Mouse (Mus musculus) forebrain, embryonic 15.5 days (tissue): ENCODE data around the gene Fam19a3. TPM values are rescaled to one million over a fixed set of nuclear protein-coding genes. Genes with fewer than 3 reads are reported as not detected.

Experiments used
- ATAC-seq: fragments of 200-750 bp; cut with Nextera tagmentation; replicated peaks from 2 replicates; pipeline ENCODE4 v1.8.0; 2017; ENCODE audit warnings: mild to moderate bottlenecking, moderate TSS enrichment, moderate library complexity
- H3K27ac ChIP-seq: fragments of 300-500 bp; sonication (generic); replicated peaks from 2 replicates; pipeline ENCODE4 v1.5.1; 2015; ENCODE audit warnings: mild to moderate bottlenecking, inconsistent platforms
- H3K27me3 ChIP-seq: fragments of 300-500 bp; sonication (generic); 2 replicates; pipeline ENCODE4 v1.6.1; 2015; ENCODE audit warnings: inconsistent platforms
- H3K36me3 ChIP-seq: fragments of 300-500 bp; sonication (generic); 2 replicates; pipeline ENCODE4 v1.6.1; 2015; ENCODE audit warnings: mild to moderate bottlenecking, inconsistent platforms
- H3K4me1 ChIP-seq: fragments of 300-500 bp; sonication (generic); 2 replicates; pipeline ENCODE4 v1.6.1; 2015; ENCODE audit warnings: inconsistent platforms
- H3K4me2 ChIP-seq: fragments of 300-500 bp; sonication (generic); replicated peaks from 2 replicates; pipeline ENCODE4 v1.6.1; 2015; ENCODE audit warnings: mild to moderate bottlenecking, inconsistent platforms
- H3K4me3 ChIP-seq: fragments of 300-500 bp; sonication (generic); 2 replicates; pipeline ENCODE4 v1.5.1; 2015; ENCODE audit warnings: mild to moderate bottlenecking, inconsistent platforms
- H3K9ac ChIP-seq: fragments of 300-500 bp; sonication (generic); replicated peaks from 2 replicates; pipeline ENCODE4 v1.6.1; 2015; ENCODE audit warnings: mild to moderate bottlenecking, inconsistent platforms
- H3K9me3 ChIP-seq: fragments of 300-500 bp; sonication (generic); 2 replicates; pipeline ENCODE4 v1.6.1; 2016; ENCODE audit warnings: inconsistent platforms
- WGBS: fragments of 180-500 bp; shearing (Covaris S2); methylation state at CpG from one replicate; pipeline ENCODE4 v1.1.7; 2015; ENCODE audit warnings: mixed read lengths; 5-methylcytosine and 5-hydroxymethylcytosine counted together
- polyA plus RNA-seq: library from polyadenylated mRNA; unstranded; fragments of >200 nt; fragmentation: Nextera tagmentation; extraction: Ambion mirVana; gene quantifications from 2 replicates; pipeline ENCODE4 v1.2.1, GENCODE M21; 2015

The Fam19a3 gene
- polyA plus RNA-seq, 1 experiment from 2014 or later, result 0.06 TPM

DNA sequence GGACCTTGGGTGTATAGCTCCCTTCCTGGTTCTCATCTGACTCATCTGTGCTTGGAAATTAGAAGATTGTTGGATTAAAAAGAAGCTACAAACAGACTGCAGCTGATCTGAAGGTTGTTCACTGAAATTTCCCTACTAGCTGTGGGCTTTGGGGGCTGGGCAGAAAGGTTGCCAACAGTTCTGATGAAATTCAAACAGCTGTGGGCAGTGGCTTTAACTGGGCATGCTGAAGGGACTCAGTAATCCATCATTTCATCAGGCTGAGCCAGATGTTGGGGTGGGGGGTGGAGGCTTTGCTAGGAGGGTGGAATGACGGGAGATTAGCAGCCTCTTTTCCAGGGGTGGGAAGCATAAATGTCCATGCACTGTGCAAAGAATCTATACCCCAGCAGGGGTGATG lies 38.5 kb downstream of the Fam19a3 start:
- ATAC-seq, result no peak
- Histone ChIP-seq H3K4me3 (no peak overlapping the region), H3K4me2 (no peak overlapping the region), H3K9me3 (no peaks in the 10 kb centered on the region), H3K4me1 (no peaks in the 10 kb centered on the region), H3K9ac (no peak overlapping the region), H3K27ac (no peak overlapping the region), H3K36me3 (no peaks in the 10 kb centered on the region), H3K27me3 (no peaks in the 10 kb centered on the region)
- WGBS, result 35% methylated on average over 1 of the region's 1 CpGs

DNA sequence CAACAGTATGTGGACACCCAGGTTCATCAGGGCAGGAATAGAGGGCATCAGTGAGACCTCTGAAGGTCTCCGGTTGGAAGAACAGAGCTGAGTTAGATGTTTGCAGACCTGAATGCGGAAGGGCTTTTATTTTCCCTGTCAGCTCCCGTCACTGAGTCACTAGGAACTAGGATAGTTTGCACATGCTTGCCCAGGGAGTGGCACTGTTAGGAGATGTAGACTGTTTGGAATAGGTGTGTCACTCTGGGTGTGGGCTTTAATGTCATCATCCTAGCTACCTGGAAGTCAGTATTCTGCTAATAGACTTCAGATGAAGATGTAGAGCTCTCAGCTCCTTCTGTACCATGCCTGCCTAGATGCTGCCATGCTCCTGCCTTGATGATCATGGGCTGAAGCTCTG lies 39.7 kb downstream of the Fam19a3 start:
- Histone ChIP-seq H3K36me3 (no peaks in the 10 kb centered on the region), H3K4me3 (no peak overlapping the region), H3K9me3 (no peaks in the 10 kb centered on the region), H3K9ac (no peak overlapping the region), H3K4me1 (no peaks in the 10 kb centered on the region), H3K4me2 (no peak overlapping the region), H3K27ac (no peak overlapping the region), H3K27me3 (no peaks in the 10 kb centered on the region)
- no peak for ATAC-seq
- 90% methylated on average over 3 of the region's 3 CpGs for WGBS

DNA sequence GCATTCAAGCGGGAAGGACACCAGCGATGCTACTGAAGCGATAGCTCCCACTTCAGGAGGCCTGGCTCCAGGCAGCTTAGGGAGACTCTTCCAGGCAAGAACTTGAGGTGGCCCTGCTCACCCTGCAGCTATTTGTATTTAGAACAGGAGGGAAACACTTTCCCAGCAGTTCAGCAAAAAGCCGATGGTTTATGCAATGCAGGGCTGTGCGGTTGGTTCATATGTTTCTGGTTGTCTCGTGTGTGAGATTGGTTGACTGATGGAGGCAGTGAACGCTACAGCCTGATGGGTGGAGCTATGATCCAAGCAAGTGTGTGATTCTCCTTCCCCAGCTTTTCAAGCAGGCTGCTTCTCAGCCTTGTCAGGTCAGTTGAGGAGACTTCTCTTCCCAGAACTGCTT lies 47.0 kb downstream of the Fam19a3 start:
- no peaks in the 10 kb centered on the region for H3K27me3 ChIP-seq
- no peak overlapping the region for H3K4me2 ChIP-seq
- no peak for ATAC-seq
- H3K4me1 ChIP-seq, result no peaks in the 10 kb centered on the region
- H3K9ac ChIP-seq, result no peak overlapping the region
- H3K27ac ChIP-seq, result no peak overlapping the region
- no peaks in the 10 kb centered on the region for H3K9me3 ChIP-seq
- WGBS, result 69% methylated on average over 7 of the region's 7 CpGs
- H3K36me3 ChIP-seq, result no peaks in the 10 kb centered on the region
- H3K4me3 ChIP-seq, result no peak overlapping the region

GRCm38 (mm10) chr3:104732907-104733306 lies 48.7 kb downstream of the Fam19a3 start:
- Histone ChIP-seq H3K36me3 (no peaks in the 10 kb centered on the region), H3K9me3 (no peaks in the 10 kb centered on the region), H3K27me3 (no peaks in the 10 kb centered on the region), H3K4me3 (no peak overlapping the region), H3K4me2 (no peak overlapping the region), H3K27ac (no peak overlapping the region), H3K9ac (no peak overlapping the region), H3K4me1 (no peaks in the 10 kb centered on the region)
- WGBS, result 45% methylated on average over 3 of the region's 3 CpGs
- ATAC-seq, result no peak

DNA sequence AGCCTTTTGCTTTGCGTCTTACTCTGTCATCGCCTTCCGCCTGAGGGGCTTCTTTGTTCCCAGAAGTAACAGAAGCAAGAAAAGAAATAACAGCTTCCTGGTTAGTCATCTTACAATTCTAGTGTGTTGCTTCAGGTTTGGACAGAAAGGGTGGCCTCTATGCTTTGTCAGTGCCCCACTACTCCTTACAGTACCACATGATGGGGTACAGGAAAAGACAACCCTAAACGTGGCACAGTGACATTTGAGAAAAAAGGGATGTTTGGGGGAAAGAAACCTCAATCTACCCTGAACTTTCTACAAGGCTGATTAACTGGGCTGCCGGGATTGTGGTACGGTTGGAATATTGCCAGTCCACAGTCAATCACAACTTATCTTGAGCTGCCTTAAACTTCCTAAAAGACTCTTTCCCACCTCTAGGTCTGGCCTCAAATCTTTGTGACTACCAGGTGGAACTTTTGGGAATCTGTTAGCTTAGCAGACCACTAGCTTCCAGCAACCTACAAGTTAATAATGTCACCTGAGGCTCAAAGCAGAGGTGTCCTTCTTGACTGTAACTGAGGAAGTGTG lies 52.3 kb downstream of the Fam19a3 start:
- ATAC-seq, result no peak
- Histone ChIP-seq H3K27me3 (no peaks in the 10 kb centered on the region), H3K9ac (no peak overlapping the region), H3K4me3 (no peak overlapping the region), H3K9me3 (no peaks in the 10 kb centered on the region), H3K4me2 (no peak overlapping the region), H3K27ac (no peak overlapping the region), H3K4me1 (no peaks in the 10 kb centered on the region), H3K36me3 (no peaks in the 10 kb centered on the region)
- 71% methylated on average over 6 of the region's 6 CpGs for WGBS

Other genes with a start within 250 kb of the Fam19a3 start
- 16.1 and 16.4 TPM in 2 replicates for gene Slc16a1, start 143.2 kb downstream of the Fam19a3 start, polyA plus RNA-seq
- gene Ppm1j, start 784 bp downstream of the Fam19a3 start, polyA plus RNA-seq, result 1.9 and 2.7 TPM in 2 replicates
- gene Rhoc, start 6.5 kb upstream of the Fam19a3 start, polyA plus RNA-seq, result 43.3 and 44.6 TPM in 2 replicates
- 7.5 and 7.6 TPM in 2 replicates for gene Mov10, start 36.7 kb upstream of the Fam19a3 start, polyA plus RNA-seq
- gene St7l, start 82.2 kb upstream of the Fam19a3 start, polyA plus RNA-seq, result 36.8 and 40.6 TPM in 2 replicates
- 170 and 176 TPM in 2 replicates for gene Capza1, start 82.7 kb upstream of the Fam19a3 start, polyA plus RNA-seq
- gene Wnt2b, start 180.1 kb upstream of the Fam19a3 start, polyA plus RNA-seq, result 0.61 and 0.76 TPM in 2 replicates